Mouse (Mus musculus) lung, postnatal 0 days (tissue): ENCODE measurements around the gene Synj1. TPM values are rescaled to one million over a fixed set of nuclear protein-coding genes. Genes with fewer than 3 reads are reported as not detected.
A peak's percentile ranks its signal among the peaks of the same experiment; 100 is the strongest.

Experiments used
- ATAC-seq: fragments of 200-750 bp; cut with Nextera tagmentation; 2 replicates; pipeline ENCODE4 v1.8.0; 2017; ENCODE audit warnings: moderate library complexity
- DNase-seq: peaks from one replicate; pipeline ENCODE4 v3.0.0-alpha.2; 2016; ENCODE audit warnings: low spot score
- H3K27ac ChIP-seq: fragments of 300-500 bp; sonication (generic); 2 replicates; pipeline ENCODE4 v1.5.1; 2014; ENCODE audit warnings: antibody characterized with exemption, mild to moderate bottlenecking, low read length, mixed read lengths
- H3K27me3 ChIP-seq: fragments of 300-500 bp; sonication (generic); replicated peaks from 2 replicates; pipeline ENCODE4 v1.6.1; 2014; ENCODE audit warnings: low read length, mixed read lengths; ENCODE audit not compliant: insufficient read depth
- H3K36me3 ChIP-seq: fragments of 300-500 bp; sonication (generic); 2 replicates; pipeline ENCODE4 v1.6.1; 2014; ENCODE audit warnings: low read length, mixed read lengths; ENCODE audit not compliant: insufficient read depth
- H3K4me1 ChIP-seq: fragments of 300-500 bp; sonication (generic); 2 replicates; pipeline ENCODE4 v1.6.1; 2014; ENCODE audit warnings: antibody characterized with exemption, low read depth, low read length, mixed read lengths; ENCODE audit not compliant: insufficient read depth
- H3K4me2 ChIP-seq: fragments of 300-500 bp; sonication (generic); replicated peaks from 2 replicates; pipeline ENCODE4 v1.6.1; 2014; ENCODE audit warnings: low read depth, mild to moderate bottlenecking, low read length, moderate library complexity, mixed read lengths
- H3K4me3 ChIP-seq: fragments of 300-500 bp; sonication (generic); 2 replicates; pipeline ENCODE4 v1.5.1; 2014; ENCODE audit warnings: low read depth, low read length
- H3K9ac ChIP-seq: fragments of 300-500 bp; sonication (generic); replicated peaks from 2 replicates; pipeline ENCODE4 v1.6.1; 2014; ENCODE audit warnings: low read depth, mild to moderate bottlenecking
- H3K9me3 ChIP-seq: fragments of 300-500 bp; sonication (generic); 2 replicates; pipeline ENCODE4 v1.6.1; 2016; ENCODE audit warnings: low read length, mixed read lengths
- CTCF ChIP-seq: IDR thresholded peaks from 2 replicates; pipeline ENCODE4 v1.5.1; 2016; ENCODE audit warnings: antibody characterized with exemption, mild to moderate bottlenecking
- EP300 ChIP-seq: IDR thresholded peaks from 2 replicates; pipeline ENCODE4 v1.6.1; 2016; ENCODE audit warnings: antibody characterized with exemption, mild to moderate bottlenecking, control low read depth
- WGBS: fragments of 180-500 bp; shearing (Covaris S2); extraction: QIAGEN DNeasy Blood & Tissue Kit; methylation state at CpG from one replicate; pipeline ENCODE4 v1.1.7; 2014; 5-methylcytosine and 5-hydroxymethylcytosine counted together
- polyA plus RNA-seq: library from polyadenylated mRNA; unstranded; fragments of >200 nt; fragmentation: Nextera tagmentation; extraction: Ambion mirVana; gene quantifications from 2 replicates; pipeline ENCODE4 v1.2.1, GENCODE M21; 2015

The Synj1 gene
- polyA plus RNA-seq, 1 experiment from 2014 or later: 13.1 TPM

DNA sequence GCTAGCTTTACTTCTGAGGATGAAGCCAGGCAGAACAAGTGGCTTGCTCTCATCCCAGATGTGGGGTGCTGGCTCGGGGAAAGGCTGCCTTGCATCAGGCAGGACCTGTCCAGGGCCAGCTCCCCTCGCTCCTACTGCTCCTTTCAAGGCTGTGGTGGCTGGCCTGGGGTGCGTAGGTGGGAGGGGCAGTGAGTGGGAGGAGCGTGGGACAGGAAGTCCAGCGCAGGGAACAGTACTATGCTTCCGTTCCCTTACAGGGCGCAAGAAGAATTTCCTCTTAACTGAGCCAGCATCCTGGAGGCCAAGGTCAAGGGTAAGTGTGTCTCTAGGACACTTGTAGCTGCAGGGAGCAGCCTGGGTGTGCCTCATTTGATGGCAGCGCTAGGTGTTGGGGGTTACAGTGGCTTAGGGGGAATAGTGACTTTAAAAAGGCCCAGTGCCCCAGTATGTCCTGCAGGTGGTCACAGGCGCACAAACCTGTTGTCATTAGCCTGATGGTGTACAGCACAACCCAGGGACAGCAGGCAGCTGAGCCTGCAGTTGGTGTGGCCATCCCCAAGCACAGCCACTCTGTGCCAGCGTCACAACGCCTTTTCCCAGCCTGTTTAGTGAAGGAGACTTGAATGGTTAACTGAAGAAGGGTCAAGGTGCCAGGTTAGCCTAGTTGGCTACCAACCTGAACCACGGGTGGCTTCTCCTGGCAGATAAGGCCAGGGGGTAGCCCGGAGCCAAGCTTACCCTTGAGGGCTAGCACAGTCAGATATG is 86.3 kb downstream of the Synj1 start:
- no peaks in the 10 kb centered on the region for H3K4me1 ChIP-seq
- DNase-seq (peak; percentile 51), ATAC-seq (peak; percentile 57)
- H3K27me3 ChIP-seq: no peaks in the 10 kb centered on the region
- TF ChIP-seq EP300 (peak; percentile 42; the same call in 1 of the 2 replicates), CTCF (no peak)
- no peak overlapping the region for H3K4me3 ChIP-seq
- no peak overlapping the region for H3K9ac ChIP-seq
- no peaks in the 10 kb centered on the region for H3K36me3 ChIP-seq
- no peak overlapping the region for H3K27ac ChIP-seq
- H3K9me3 ChIP-seq: no peaks in the 10 kb centered on the region
- H3K4me2 ChIP-seq: no peak overlapping the region
- WGBS: 74% methylated on average over 13 of the region's 13 CpGs

- no peak overlapping the region for H3K4me3 ChIP-seq
- H3K27me3 ChIP-seq: no peaks in the 10 kb centered on the region
- H3K27ac ChIP-seq: no peak overlapping the region
- 38% methylated on average over 10 of the region's 10 CpGs for WGBS
- no peak; the same call in 1 of the 2 replicates for TF ChIP-seq CTCF
- 0 out of 2 replicates have a peak, but pooled peaks have one; percentile 21 for TF ChIP-seq EP300
- H3K9ac ChIP-seq: no peak overlapping the region
- no peak overlapping the region for H3K4me2 ChIP-seq
- no peaks in the 10 kb centered on the region for H3K4me1 ChIP-seq
- no peaks in the 10 kb centered on the region for H3K9me3 ChIP-seq
- peak; percentile 74 for ATAC-seq
- H3K36me3 ChIP-seq: no peaks in the 10 kb centered on the region
- DNase-seq: peak; percentile 63
These were observed 89.5 kb downstream of the Synj1 start for GRCm38 (mm10) chr16:90921471-90922159.

DNA sequence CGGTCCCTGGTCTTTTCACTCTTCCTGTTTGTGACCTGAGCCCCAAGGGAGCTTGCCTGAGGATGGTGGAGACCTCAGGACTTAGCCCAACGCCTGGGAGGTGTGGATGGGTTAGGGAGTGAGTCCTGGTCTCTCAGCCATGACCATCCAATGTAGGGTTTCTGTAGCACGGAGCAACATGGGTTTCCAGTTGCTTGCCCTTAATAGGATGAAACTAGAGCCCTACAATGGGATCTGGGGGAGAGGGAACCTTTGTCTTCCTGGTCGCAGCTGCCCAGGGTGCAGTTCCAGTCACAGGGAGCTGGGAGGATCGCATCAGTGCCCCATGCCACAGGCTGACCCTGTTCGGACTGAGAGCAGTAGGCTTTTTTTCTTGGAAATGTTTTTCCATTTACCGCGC is 94.0 kb downstream of the Synj1 start:
- WGBS: 84% methylated on average over 8 of the region's 8 CpGs
- Histone ChIP-seq H3K4me1 (no peaks in the 10 kb centered on the region), H3K4me3 (no peak overlapping the region), H3K4me2 (no peak overlapping the region), H3K9me3 (no peaks in the 10 kb centered on the region), H3K9ac (no peak overlapping the region), H3K27me3 (no peaks in the 10 kb centered on the region), H3K36me3 (no peaks in the 10 kb centered on the region), H3K27ac (no peak overlapping the region)
- ATAC-seq (no peak), DNase-seq (no peak)
- TF ChIP-seq CTCF (no peak), EP300 (no peak)

DNA sequence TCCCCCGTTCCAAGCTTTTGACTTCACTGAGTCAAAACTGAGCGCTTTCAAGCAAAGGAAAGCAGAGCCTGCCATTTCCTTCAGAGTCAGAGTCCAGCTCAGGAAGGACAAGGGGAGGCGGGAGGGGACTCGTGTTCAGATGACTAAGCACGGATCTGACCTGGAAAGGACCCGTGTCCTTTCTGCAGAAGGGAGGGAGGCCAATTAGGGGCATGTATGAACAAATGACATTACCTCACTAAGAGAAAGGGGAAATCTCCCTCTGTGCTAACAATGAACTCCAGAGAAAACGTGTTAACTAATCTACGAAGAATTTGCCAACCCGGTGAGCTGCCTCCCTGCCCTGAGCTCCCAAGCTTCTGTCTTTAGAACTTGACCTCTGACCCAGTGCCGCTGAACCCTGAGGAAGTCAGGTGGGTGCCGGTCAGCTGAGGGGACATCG is 95.0 kb downstream of the Synj1 start:
- peak; percentile 81 for DNase-seq
- no peaks in the 10 kb centered on the region for H3K9me3 ChIP-seq
- no peaks in the 10 kb centered on the region for H3K27me3 ChIP-seq
- H3K36me3 ChIP-seq: no peaks in the 10 kb centered on the region
- H3K4me2 ChIP-seq: no peak overlapping the region
- no peaks in the 10 kb centered on the region for H3K4me1 ChIP-seq
- TF ChIP-seq EP300: peak; percentile 41; the same call in 1 of the 2 replicates
- no peak for TF ChIP-seq CTCF
- no peak overlapping the region; the same call in 1 of the 2 replicates for H3K27ac ChIP-seq
- H3K4me3 ChIP-seq: no peak overlapping the region
- ATAC-seq: peak; percentile 84
- WGBS: 24% methylated on average over 12 of the region's 12 CpGs
- H3K9ac ChIP-seq: no peak overlapping the region

GRCm38 (mm10) chr16:90911766-90912165 is 99.3 kb downstream of the Synj1 start:
- Histone ChIP-seq H3K27ac (no peak overlapping the region), H3K4me2 (no peak overlapping the region), H3K9ac (no peak overlapping the region), H3K9me3 (no peaks in the 10 kb centered on the region), H3K36me3 (no peaks in the 10 kb centered on the region), H3K4me3 (no peak overlapping the region), H3K4me1 (no peaks in the 10 kb centered on the region), H3K27me3 (no peaks in the 10 kb centered on the region)
- DNase-seq (peak; percentile 45), ATAC-seq (peak; percentile 58)
- TF ChIP-seq CTCF: no peak
- no peak for TF ChIP-seq EP300
- WGBS: 75% methylated on average over 13 of the region's 13 CpGs

DNA sequence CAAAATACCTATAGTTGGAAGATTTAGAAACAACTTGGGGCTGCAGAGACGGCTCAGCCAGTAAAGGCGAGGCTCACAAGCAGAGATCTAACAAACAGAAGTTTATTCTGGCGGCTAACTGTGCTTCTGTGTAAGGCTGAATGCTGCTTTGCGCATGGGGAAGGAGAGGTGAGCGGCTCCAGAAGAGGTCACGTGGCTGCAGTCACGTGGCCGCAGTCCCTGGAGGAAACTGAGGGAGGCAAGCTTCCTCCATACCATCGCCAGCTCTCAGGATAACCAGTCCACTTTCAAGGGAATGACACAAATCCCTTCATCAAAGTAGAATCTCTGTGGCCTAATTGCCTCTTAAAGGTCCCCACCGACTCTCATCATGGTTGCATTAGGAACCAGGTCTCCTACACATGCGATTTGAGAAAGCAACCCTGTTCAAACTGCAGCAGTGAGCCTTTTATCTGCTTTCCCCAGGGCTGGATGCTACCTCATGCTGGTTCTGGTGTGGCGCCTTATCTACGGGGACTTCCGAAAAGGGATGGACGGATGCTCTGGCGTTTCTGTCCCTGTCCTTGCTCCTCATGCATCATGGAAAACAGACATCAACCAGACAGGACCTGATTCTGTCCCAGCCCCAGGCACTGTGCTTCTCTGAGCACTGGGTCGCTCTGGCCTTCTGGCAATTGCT is 100.1 kb downstream of the Synj1 start:
- WGBS: 79% methylated on average over 17 of the region's 17 CpGs
- no peaks in the 10 kb centered on the region for H3K27me3 ChIP-seq
- ATAC-seq: no peak

More for the DNA sequence above, 100.1 kb downstream of the Synj1 start:
- Histone ChIP-seq H3K27ac (no peak overlapping the region), H3K9me3 (no peaks in the 10 kb centered on the region), H3K4me1 (no peaks in the 10 kb centered on the region), H3K4me2 (no peak overlapping the region), H3K9ac (no peak overlapping the region), H3K36me3 (no peaks in the 10 kb centered on the region), H3K4me3 (no peak overlapping the region)
- DNase-seq: no peak
- TF ChIP-seq EP300: no peak
- no peak for TF ChIP-seq CTCF
